Mouse (Mus musculus) ES-E14 (cell line): ENCODE measurements around the gene Cdh24.

ENCODE experiments used
- HCFC1 ChIP-seq: IDR thresholded peaks from 2 replicates; pipeline ENCODE4 v1.6.1; 2012; ENCODE audit warnings: low read length, inconsistent platforms, borderline replicate concordance; ENCODE audit not compliant: insufficient read depth
- ZNF384 ChIP-seq: IDR thresholded peaks from 2 replicates; pipeline ENCODE4 v1.6.1; 2012; ENCODE audit warnings: low read depth, low read length, inconsistent platforms

DNA sequence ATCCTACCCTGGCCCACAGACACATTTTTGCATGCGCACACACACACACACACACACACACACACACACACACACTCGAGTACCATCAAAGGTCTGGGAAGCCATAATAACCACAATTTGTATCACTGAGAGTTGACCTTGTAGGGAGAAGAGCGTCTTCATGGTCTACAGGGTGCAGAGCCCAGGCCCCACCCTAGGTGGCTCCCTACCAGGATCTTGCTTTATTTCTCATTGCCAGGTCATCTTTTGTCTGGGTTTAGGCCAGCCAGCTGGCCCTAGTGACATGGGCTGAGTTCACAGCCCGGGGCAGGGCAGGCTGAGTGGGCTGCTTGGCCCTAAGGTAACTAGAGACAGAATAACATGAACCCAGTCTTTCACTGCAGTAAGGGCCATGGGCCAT is 7.0 kb downstream of the Cdh24 start:
- TF ChIP-seq ZNF384 = no peak
- TF ChIP-seq HCFC1 = no peak
